Comparison of ENCODE assay signal across 14 mouse cellular contexts in the genomic region with DNA sequence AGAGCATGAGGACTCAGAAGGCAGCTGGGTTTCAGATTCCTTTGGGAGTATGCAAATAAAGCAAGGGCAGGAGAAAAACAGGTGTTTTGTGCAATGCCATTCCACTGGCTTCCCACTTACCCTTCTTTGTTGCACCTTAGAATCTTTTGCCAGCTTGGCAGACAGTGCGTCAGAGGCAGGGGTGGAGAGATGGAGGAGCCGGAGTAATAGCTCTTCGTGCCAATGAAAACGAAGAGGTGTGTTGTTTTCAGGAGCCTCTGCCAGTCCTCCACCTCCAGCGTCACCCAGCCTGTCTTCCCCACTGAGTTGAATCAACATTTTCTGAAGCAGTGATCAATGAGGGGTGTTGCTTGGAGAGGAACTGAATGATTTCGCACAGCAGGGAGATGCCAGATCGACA.
DNase-seq lines count a peak whose midpoint lies in the region; ATAC-seq and TF ChIP-seq lines count a peak whose summit lies in the region.
"Had no signal": no experiment of that assay in that cellular context is flagged by ENCODE, and none has a peak within 500 bp of the region (broad histone marks: within the 10 kb centered on the region; RNA-seq: fewer than 3 reads in every experiment).

No protein-coding gene starts in this region.

- H3K9ac ChIP-seq in hindbrain, embryonic 13.5 days: no peak overlapping the region
- H3K9ac ChIP-seq: liver, postnatal 0 days had no signal

- H3K27ac ChIP-seq in hindbrain, embryonic 13.5 days: no peak overlapping the region
- H3K27ac ChIP-seq in hindbrain, embryonic 10.5 days: no peak overlapping the region

- TF ChIP-seq CTCF in lung, adult 2 months (IDR thresholded peaks at IDR 0.05; ENCODE audit: insufficient read depth, low read length): no peak

- H3K4me2 ChIP-seq in hindbrain, embryonic 13.5 days: peak overlapping the region; percentile 19; the same call in 1 of the 2 replicates

- H3K27me3 ChIP-seq in hindbrain, embryonic 13.5 days: no peaks in the 10 kb centered on the region
- H3K27me3 ChIP-seq in hindbrain, embryonic 10.5 days (ENCODE audit: insufficient read depth, poor library complexity, severe bottlenecking): no peaks in the 10 kb centered on the region

- ATAC-seq in hindbrain, embryonic 13.5 days (ENCODE audit: low FRiP score): no peak
- ATAC-seq: intestine, embryonic 16.5 days; liver, postnatal 0 days had no signal

- intact Hi-C loops in left cerebral cortex, postnatal 4 days (cut with DNase I): no loop called here

- no peak overlapping the region for H3K4me3 ChIP-seq in hindbrain, embryonic 13.5 days
- H3K4me3 ChIP-seq in hindbrain, embryonic 10.5 days: no peak overlapping the region
- H3K4me3 ChIP-seq in lung, adult 2 months (replicated peaks; ENCODE audit: extremely low read depth, low read depth, low read length): no peak overlapping the region
- H3K4me3 ChIP-seq: erythroblast, embryonic 14.5 days; myocyte had no signal

- WGBS in hindbrain, embryonic 13.5 days: 8% methylated on average over 7 of the region's 7 CpGs
- WGBS in hindbrain, embryonic 10.5 days: 7% methylated on average over 7 of the region's 7 CpGs
- WGBS in lung, adult 2 months: 20% methylated on average over 7 of the region's 7 CpGs

- H3K4me1 ChIP-seq in hindbrain, embryonic 13.5 days (replicated peaks): peaks cover 6% of the 10 kb centered on the region; the same call in 1 of the 2 replicates
- 0 out of 2 replicates have a peak, but pooled peaks cover 4% of the 10 kb centered on the region for H3K4me1 ChIP-seq in hindbrain, embryonic 10.5 days (replicated peaks)
- no peaks in the 10 kb centered on the region for H3K4me1 ChIP-seq in lung, adult 2 months (ENCODE audit: control insufficient read depth, insufficient read depth, low read length)

- TF ChIP-seq POLR2A in lung, adult 2 months (IDR thresholded peaks at IDR 0.05; ENCODE audit: borderline replicate concordance, extremely low read depth, low read depth, low read length): no peak

- no peak for DNase-seq in hindbrain, embryonic 10.5 days (ENCODE audit: low spot score)
- DNase-seq in R1 (ENCODE audit: low read depth, low spot score): peak; percentile 23
- DNase-seq in layer of hippocampus, adult 11-12 months (ENCODE audit: low spot score): peak; percentile 15
- DNase-seq in left cerebral cortex, postnatal 4 days: peak; percentile 1
- no peak for DNase-seq in gastrocnemius, postnatal 4 days (ENCODE audit: low spot score in 2 of 2)
- DNase-seq in adrenal gland, postnatal 10 days: no peak
- DNase-seq in lung, adult 2 months: no peak
- DNase-seq: gastrocnemius, postnatal 25 days; kidney, postnatal 25 days; liver, postnatal 0 days had no signal

- no peaks in the 10 kb centered on the region for H3K9me3 ChIP-seq in hindbrain, embryonic 13.5 days
- no peaks in the 10 kb centered on the region for H3K9me3 ChIP-seq in hindbrain, embryonic 10.5 days

- no peaks in the 10 kb centered on the region for H3K36me3 ChIP-seq in hindbrain, embryonic 13.5 days
- no peaks in the 10 kb centered on the region for H3K36me3 ChIP-seq in hindbrain, embryonic 10.5 days

Comparison
In these comparisons a context has a peak if more than half of its experiments do, and no peak if none do; other contexts are left out.
1. DNase-seq: peak in R1 (single experiment), layer of hippocampus, adult 11-12 months (single experiment) and left cerebral cortex, postnatal 4 days (single experiment); none in hindbrain, embryonic 10.5 days (single experiment), gastrocnemius, postnatal 4 days (0 of 2), adrenal gland, postnatal 10 days (single experiment) and lung, adult 2 months (single experiment).